Mouse (Mus musculus) ES-E14 (cell line): Measurements from ENCODE around the gene Fcgr1.

Source experiments
- CHD2 ChIP-seq: IDR thresholded peaks from 2 replicates; pipeline ENCODE4 v1.6.1; 2014; ENCODE audit warnings: mild to moderate bottlenecking, low read depth, low read length, inconsistent platforms
- HCFC1 ChIP-seq: IDR thresholded peaks from 2 replicates; pipeline ENCODE4 v1.6.1; 2012; ENCODE audit warnings: low read length, inconsistent platforms, borderline replicate concordance; ENCODE audit not compliant: insufficient read depth
- MAFK ChIP-seq: IDR thresholded peaks from 2 replicates; pipeline ENCODE4 v1.6.1; 2014; ENCODE audit warnings: mild to moderate bottlenecking, low read depth, low read length, inconsistent platforms; ENCODE audit not compliant: insufficient read depth
- ZNF384 ChIP-seq: IDR thresholded peaks from 2 replicates; pipeline ENCODE4 v1.6.1; 2012; ENCODE audit warnings: low read depth, low read length, inconsistent platforms

DNA sequence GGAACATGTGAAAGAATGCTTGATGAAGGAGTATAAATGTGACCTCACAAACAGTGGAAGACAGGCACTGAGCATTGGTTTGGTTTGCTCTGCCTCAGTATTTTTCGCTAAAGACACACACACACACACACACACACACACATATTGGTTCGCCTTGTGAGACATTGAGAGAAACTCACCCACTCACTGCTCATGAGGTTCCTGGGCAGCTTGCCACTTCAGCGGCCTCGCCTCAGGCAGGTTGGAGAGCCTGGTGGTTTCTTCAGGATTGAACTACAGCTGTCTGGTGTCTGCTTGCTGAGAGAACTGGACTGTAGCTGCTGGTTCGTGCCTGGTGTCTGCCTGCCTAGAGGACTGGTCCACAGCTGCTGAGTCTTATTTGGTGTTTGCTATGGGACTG, 33.5 kb downstream of the Fcgr1 start:
- TF ChIP-seq CHD2 (no peak), MAFK (no peak), ZNF384 (no peak), HCFC1 (no peak)
